Mouse (Mus musculus) regulatory T cell (primary cell): ENCODE results near the gene Ccnb1ip1.

Experiments
- in situ Hi-C: fragments of 300-600 bp; cut with MboI, MseI; formaldehyde crosslinking; loops from one replicate; pipeline ENCODE4 v1.15.1; 2025; ENCODE audit warnings: high pct_unique_total_duplicates

The Ccnb1ip1 gene

GRCm38 (mm10) chr14:50807487-50808072, at the start of gene Ccnb1ip1, which contains the start of gene Parp2:
Gene Ccnb1ip1 (minus strand): TSS chr14:50807732.
Gene Parp2 (plus strand): TSS chr14:50807841.
- in situ Hi-C loops = loop anchor here (5.0 to 25.0 kb wide), 3 partner anchors 115 to 1770 kb away; partner anchors contain the start of genes Apex1, Olfr750 and Osgep

DNA sequence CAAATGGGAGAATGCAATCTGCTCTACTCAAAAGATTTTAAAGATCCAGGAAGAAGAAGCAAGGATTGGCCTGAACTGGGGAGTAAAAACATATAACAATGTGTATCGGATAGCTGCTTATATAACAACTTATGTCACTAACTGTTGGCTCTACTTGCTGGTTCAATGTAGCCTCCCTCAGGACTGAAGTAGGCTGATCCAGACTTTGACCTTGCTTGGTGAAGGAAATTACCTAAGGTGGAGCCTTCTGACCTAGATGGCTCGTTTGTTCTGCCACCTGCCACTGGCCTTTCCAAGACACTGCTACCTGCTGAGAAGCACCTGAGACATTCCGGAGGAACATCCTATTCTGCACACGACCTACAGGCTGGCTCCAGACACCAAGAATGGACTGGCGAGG, 48.3 kb upstream of the Ccnb1ip1 start:
- in situ Hi-C loops = no loop called here

GRCm38 (mm10) chr14:50837236-50837635, 29.7 kb upstream of the Ccnb1ip1 start:
- in situ Hi-C loops = no loop called here

DNA sequence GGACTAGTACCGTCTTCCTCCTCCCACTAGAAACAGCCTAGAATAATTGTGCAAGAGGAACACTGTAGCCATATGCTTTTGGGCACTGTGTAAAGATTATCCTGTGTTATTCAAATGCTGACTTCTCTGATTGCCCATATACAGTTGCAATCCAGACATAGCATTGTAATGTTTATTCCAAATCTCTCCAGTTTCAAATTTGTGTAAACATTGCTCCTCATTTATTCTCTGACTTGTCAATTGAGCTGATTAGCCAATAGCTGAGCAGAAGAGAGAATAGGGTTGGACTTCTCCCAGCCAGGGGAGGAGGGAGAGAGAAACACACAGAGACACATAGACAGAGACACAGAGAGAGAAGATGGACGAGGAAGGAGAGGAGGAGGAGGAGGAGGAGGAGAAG, 26.9 kb upstream of the Ccnb1ip1 start:
- in situ Hi-C loops = no loop called here

DNA sequence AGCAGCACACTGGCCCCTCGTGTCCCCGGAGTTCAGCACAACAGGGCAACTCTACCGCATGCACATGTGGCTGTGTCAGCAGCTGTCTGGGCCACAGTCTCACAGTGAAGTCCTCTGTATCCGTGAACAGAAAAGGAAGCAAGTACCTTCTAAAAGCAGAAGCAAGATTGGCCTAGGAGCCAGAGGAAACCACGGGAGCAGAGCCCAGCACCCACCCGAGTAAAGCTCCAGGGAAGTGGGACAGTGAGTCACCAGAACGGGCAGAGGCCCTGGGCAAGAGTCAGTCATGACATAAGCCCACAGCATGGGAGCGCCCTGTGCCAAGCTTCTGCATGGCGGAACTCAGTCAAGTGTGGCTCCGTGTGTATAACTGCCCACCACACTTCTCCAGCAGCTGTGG, 26.4 kb upstream of the Ccnb1ip1 start:
- in situ Hi-C loops = no loop called here

- in situ Hi-C loops = no loop called here
These were observed 22.3 kb upstream of the Ccnb1ip1 start for GRCm38 (mm10) chr14:50829878-50830277.

GRCm38 (mm10) chr14:50826579-50826978, 19.0 kb upstream of the Ccnb1ip1 start:
- in situ Hi-C loops = no loop called here

GRCm38 (mm10) chr14:50824219-50824618, 16.7 kb upstream of the Ccnb1ip1 start:
- in situ Hi-C loops = loop anchor here (25.0 kb wide), 1 partner anchor 1787 kb away; no protein-coding TSS in a partner anchor

- in situ Hi-C loops = loop anchor here (25.0 kb wide), 1 partner anchor 1786 kb away; no protein-coding TSS in a partner anchor
These were observed 15.7 kb upstream of the Ccnb1ip1 start for GRCm38 (mm10) chr14:50823240-50823639.

DNA sequence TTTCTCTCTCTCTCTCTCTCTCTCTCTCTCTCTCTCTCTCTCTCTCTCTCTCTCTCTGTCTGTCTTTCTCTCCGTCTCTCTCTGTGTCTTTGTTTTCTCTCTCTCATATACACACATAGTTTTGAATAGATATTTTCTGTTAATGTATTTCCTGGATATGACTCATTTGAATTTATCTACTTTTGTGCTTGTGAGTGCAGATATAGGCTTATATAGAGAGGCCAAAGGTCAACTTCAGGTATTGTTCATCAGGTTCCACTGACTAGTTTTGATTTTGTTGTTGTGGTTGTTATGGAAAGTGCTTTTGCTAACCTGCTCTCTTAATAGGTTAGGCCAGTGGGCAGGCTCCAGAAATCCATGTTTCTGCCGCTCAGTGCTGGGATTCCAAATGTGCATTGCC, 5.5 kb upstream of the Ccnb1ip1 start:
- in situ Hi-C loops = loop anchor here (25.0 kb wide), 1 partner anchor 1776 kb away; no protein-coding TSS in a partner anchor

DNA sequence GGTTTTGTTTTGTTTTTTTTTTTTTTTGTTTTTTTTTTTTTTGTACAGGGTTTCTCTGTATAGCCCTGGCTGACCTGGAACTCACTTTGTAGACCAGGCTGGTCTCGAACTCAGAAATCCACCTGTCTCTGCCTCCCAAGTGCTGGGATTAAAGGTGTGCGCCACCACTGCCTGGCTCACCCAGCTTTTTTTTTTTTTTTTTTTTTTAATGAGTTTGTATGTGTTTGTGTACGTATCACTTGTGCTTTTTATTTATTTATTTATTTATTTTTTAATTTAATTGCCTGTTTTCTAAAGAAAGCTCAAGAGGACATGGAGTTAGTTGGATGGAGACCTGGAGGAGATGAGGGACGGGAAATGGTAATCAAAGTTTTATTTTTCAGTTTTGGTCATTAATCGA, 1.1 kb downstream of the Ccnb1ip1 start:
- in situ Hi-C loops = loop anchor here (5.0 to 25.0 kb wide), 3 partner anchors 116 to 1769 kb away; partner anchors contain the start of genes Apex1, Olfr750 and Osgep

DNA sequence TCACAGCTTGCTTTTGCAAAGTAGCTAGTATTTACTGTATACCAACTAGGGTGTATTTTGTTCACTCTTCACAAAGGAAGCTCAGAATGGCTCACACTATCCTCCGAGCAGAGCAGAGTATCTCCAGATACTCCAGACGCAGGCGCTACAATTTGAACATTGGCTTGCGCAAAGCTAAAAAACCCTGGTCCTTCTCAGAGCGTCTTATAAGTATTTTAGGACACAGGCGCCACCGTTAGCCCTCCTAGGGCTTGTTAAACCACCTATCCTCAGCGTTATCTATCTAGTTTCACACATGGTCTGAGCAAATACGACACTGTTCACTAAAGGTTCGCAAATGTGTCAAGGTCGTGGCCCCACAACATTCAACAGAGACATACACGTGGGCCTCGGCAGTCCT, 2.8 kb downstream of the Ccnb1ip1 start:
- in situ Hi-C loops = loop anchor here (5.0 to 25.0 kb wide), 3 partner anchors 118 to 1767 kb away; partner anchors contain the start of genes Apex1, Olfr750 and Osgep

DNA sequence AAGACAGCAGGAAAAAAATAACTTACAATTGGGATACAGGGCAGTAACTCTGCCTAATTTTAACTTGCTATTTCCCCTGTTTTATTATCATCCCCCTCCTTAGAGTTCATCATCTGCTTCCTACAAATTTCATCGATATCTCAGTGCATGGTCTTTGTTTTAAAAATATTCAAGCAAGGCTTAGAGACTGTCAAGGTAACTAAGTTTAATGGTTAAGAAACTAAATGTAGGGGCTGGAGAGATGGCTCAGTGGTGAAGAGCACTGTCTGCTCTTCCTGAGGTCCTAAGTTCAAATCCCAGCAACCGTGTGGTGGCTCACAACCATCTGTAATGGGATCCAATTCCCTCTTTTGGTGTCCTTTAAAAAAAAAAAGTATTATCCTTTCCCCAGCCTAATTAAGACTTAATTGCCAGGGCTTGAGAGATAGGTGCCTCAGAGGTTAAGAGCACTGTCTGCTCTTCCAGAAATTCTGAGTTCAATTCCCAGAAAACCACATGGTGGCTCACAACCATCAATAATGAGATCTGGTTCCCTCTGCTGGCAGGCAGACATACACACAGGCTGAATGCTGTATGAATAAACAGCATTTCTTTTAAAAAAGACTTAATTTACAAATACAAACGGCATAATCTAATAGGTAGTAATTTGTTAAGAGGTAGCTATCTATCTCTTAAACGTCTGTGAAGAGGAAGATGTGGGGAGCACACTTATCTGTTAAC, 4.5 kb downstream of the Ccnb1ip1 start:
- in situ Hi-C loops = loop anchor here (25.0 kb wide), 1 partner anchor 1766 kb away; no protein-coding TSS in a partner anchor

DNA sequence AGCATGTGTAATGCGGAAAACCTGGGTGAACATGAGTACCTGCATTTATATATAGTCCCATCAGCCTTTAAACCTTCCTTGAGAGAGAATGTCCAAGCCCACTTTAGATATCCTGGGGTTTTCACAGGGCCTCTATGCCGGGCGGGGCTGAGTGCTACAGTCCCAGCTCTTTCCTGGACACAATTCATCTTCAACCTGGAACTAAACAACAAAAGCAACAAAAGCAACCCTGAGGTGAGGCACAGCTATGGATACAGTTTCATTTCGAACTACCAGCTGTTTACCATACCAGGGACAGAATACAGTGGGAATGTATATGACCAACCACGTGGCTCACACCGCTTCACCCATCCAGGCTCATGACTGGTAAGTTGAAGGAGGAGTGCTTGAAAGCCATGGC, 5.1 kb downstream of the Ccnb1ip1 start:
- in situ Hi-C loops = loop anchor here (25.0 kb wide), 1 partner anchor 1765 kb away; no protein-coding TSS in a partner anchor

DNA sequence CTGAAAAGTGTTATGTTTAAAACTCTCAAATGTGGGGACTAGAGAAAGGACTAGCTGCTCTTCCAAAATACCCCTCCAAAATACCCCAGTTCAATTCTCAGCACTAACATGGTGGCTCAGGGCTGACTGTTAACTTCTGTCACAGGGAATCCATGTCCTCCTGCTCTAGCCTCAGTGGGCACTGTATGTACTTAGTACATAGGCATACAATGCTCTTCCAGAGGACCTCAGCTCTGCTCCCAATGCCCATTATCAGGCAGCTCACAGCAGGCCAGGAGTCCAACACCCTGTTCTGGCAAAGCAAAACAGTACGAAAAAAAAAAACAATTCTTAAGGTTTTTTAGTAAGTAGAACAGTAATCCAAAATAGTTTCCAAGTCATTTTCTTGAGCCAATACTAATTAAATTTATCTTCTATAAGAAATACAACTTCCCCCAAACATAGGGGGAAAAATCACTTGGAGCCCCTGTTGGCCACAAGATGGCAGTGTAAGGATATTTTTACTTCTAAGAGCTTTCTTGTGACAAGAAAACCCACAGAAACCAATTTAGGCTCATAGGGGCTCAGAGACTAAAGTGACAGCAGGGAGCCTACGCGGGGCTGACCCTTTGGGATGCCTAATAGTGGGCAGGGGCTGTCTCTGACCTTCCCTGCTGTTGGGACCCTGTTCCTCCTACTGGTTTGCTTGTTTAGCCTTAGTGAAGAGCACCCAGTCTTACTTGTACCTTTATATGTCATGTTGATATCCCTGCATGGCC, 7.9 kb downstream of the Ccnb1ip1 start:
- in situ Hi-C loops = loop anchor here (25.0 kb wide), 1 partner anchor 1762 kb away; no protein-coding TSS in a partner anchor

DNA sequence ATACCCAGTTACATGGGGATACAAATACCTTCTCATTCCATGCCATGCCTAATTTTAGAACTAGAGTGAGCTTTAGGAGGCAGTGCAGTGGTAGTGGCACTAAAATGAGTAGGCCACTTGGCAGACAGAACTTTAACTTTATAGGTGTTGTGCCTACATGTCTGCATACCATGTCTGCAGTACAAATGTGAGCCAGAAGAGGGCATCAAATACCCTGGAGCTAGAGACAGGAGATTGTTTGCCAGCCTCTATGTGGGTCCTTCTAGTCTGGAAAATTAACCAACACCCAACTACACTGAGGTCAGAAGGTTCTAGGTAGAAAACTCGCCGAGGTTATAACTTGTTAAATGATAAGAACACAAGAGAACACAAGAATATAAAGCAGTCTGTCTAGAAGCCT, 9.0 kb downstream of the Ccnb1ip1 start:
- in situ Hi-C loops = no loop called here

DNA sequence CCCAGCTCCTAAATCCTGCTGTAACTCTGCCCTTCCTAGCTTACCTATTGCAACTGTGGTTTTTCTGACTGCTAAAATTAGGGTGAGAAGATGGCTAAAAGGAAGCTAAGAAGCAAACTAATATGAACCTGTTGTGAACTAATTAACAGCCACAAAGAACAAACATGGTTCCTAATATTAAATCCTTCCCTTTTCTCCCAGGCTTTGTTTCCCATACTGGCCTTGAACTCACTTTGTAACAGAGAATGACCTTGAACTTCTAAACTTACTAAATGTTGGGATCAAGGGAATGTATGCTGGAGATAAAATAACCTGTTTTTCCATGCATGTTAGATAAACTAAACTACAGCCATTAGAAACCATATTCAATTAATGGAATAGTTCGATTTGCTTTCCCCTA, 11.1 kb downstream of the Ccnb1ip1 start:
- in situ Hi-C loops = no loop called here

GRCm38 (mm10) chr14:50795965-50796364, 11.6 kb downstream of the Ccnb1ip1 start:
- in situ Hi-C loops = no loop called here

DNA sequence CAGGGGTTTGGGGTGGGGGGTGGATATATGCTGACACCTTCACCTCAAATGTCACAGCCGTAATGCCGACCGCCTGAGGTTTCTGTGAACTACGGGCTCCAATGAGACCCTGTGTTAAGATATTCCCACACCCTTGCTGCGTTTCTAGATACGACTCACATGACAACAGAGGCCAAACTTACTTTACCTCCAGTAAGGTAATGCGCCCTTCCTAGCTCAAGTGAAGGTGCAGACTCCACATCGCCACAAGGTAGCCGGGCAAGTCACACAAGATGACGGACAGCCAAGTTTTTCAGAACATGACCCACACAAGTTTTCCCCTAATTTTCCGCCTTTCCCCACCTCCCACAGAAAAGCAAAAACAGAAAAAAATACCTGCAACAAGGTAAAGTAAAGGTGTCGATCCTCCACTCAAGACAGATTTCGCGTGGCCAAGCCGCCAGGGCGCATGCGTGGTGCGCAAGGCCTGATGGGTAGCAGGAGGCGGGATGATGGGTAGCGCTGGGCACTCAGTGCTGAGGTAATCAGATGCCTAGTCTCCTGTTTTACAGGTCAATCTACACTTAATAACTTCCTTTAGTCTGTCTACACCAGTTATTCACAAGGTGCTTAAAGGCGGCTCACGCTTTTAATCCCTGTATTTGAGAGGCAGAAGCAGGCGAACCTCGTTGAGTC, 12.1 kb downstream of the Ccnb1ip1 start:
- in situ Hi-C loops = no loop called here

DNA sequence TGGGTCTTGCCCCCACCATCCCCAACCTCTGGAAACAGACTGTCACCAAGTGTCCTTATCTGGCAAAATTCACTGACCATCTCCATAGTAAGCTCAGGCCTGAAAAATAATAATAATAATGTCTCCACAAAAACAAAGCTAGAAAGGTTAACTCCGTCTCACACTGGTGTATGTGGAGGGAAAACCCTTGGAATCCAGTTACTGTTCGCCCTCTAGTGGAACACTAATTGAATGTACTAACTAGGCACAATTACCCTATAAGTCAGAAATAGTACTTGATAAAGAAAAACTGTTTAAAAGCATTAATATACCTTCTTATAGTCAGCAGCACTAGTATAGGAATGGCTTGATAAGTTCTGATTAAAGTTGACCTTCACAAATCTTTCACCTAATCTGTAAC, 19.4 kb downstream of the Ccnb1ip1 start:
- in situ Hi-C loops = no loop called here

- in situ Hi-C loops = no loop called here
These were observed 22.3 kb downstream of the Ccnb1ip1 start, which contains the start of gene Ttc5 for GRCm38 (mm10) chr14:50785251-50785637. Gene Ttc5 (minus strand): TSS chr14:50785519.
